Mouse (Mus musculus): Measurements from ENCODE around the gene Gm17387. TPM values are rescaled to one million over a fixed set of nuclear protein-coding genes. Genes with fewer than 3 reads are reported as not detected.
A peak's percentile ranks its signal among the peaks of the same experiment; 100 is the strongest.
"Not testable (repeated sequence)": the region's sequence is repeated elsewhere in the genome, so short reads cannot be mapped to it uniquely, and the experiment has no call there.

The Gm17387 gene
- polyA plus RNA-seq, 1 experiment from 2014 or later = not detected

DNA sequence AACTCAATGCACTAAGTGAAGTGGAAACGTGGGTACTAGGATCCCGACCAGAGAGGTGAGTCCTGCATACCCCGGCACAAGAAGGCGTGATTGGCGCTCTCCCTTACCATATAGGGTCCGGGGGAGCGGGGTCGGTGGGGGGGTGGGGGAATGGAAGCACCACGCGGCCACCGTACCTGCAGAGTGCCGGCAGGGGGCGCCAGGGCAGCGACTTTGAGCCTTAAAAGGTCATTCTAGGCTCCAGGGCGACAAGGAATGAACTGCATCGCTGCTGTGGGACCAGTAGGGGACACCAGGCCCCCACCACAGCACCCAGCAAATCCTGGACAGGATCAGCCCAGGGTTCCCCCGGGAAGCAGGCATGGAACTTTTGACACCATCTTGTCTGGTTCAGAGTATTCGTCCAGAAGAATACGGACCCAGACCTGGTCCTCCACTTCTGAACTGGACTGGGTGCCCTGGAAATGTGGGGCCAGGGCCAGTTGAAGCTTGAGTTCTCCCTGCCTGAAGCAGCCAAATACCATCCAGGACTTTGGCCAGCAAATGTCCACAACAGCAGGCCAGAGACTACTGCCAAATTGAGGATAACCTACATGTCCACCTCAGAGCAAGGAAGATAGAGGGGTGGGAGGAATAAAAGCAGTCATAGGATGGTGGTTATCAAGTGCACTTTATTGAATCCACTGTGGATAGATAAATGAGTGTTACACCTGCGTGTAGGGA lies 19.8 kb upstream of the Gm17387 start:
- Histone ChIP-seq H3K9ac (replicated peaks; ENCODE audit: low read depth, low read length) (0 out of 2 replicates have a peak overlapping the region, but pooled peaks have one; percentile 7), H3K9me3 (ENCODE audit: control insufficient read depth, low read depth, low read length) (no peaks in the 10 kb centered on the region), H3K27me3 (ENCODE audit: control insufficient read depth, insufficient read depth, low read length) (no peaks in the 10 kb centered on the region), H3K36me3 (ENCODE audit: control insufficient read depth, insufficient read depth, low read length) (no peaks in the 10 kb centered on the region), H3K27ac (ENCODE audit: low read length) (peak overlapping the region; percentile 39; the same call in 1 of the 2 replicates), H3K4me2 (replicated peaks; ENCODE audit: low read depth, low read length) (peak overlapping the region; percentile 57), H3K4me3 (ENCODE audit: low read depth, low read length) (peak overlapping the region; percentile 41; the same call in 1 of the 2 replicates), H3K4me1 (ENCODE audit: control insufficient read depth, insufficient read depth, low read length) (peaks cover 18% of the 10 kb centered on the region; the same call in 1 of the 2 replicates)
- 8% methylated on average over 20 of the region's 20 CpGs for WGBS
- peak; percentile 84 for ATAC-seq (ENCODE audit: insufficient number of reproducible peaks, insufficient read depth, low FRiP score, low read depth)

DNA sequence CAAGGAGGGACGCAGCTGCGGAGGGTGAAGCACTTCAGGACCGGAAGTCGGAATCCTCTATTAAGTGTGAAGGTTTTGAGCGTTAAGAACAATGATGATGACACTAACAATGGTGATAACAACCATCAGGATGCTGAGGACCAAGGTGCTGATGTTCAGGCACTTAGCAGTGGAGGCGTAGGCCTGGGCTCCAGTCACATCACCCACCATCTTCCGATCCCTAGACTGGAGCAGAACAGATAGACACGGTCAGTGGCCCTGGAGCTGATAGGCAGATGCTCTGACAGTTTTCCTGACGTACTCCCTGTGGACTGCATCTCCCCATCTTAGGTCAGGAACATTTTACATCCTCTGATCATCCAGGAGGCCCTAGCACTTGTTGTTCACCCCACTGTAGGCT lies 19.3 kb upstream of the Gm17387 start:
- 72% methylated on average over 9 of the region's 9 CpGs for WGBS
- Histone ChIP-seq H3K4me3 (ENCODE audit: low read depth, low read length) (peak overlapping the region; percentile 41), H3K27me3 (ENCODE audit: control insufficient read depth, insufficient read depth, low read length) (no peaks in the 10 kb centered on the region), H3K9ac (replicated peaks; ENCODE audit: low read depth, low read length) (peak overlapping the region; percentile 47; the same call in 1 of the 2 replicates), H3K4me1 (ENCODE audit: control insufficient read depth, insufficient read depth, low read length) (peaks cover 18% of the 10 kb centered on the region; the same call in 1 of the 2 replicates), H3K36me3 (ENCODE audit: control insufficient read depth, insufficient read depth, low read length) (no peaks in the 10 kb centered on the region), H3K27ac (ENCODE audit: low read length) (peak overlapping the region; percentile 62; the same call in 1 of the 2 replicates), H3K9me3 (ENCODE audit: control insufficient read depth, low read depth, low read length) (no peaks in the 10 kb centered on the region), H3K4me2 (replicated peaks; ENCODE audit: low read depth, low read length) (peak overlapping the region; percentile 57)
- no peak for ATAC-seq (ENCODE audit: insufficient number of reproducible peaks, insufficient read depth, low FRiP score, low read depth)

DNA sequence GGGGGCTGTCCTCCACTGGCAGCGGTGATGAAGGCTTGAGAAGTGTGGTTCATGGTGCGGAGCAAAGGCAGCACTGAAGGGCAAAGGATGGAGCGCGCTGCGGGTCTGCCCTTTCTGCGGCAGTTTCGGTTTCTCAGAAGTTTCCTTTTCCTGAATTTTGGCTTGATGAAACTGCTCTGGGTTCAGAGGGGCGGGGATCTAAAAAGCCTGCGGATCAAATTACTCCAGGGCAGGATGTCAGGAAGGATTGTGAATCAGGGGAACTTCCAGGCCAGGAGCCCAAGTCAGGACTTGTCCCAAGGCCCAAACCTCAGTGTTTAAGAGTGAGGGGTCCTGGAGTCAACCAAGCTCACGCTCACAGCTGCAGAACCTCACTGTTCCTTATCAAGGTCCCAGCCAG lies 18.3 kb upstream of the Gm17387 start, which contains the start of gene Ifitm3:
TSS of gene Ifitm3 (minus strand) at position 178 of the 400 bp plus-strand sequence.
- Histone ChIP-seq H3K27me3 (ENCODE audit: control insufficient read depth, insufficient read depth, low read length) (no peaks in the 10 kb centered on the region), H3K9me3 (ENCODE audit: control insufficient read depth, low read depth, low read length) (no peaks in the 10 kb centered on the region), H3K4me2 (replicated peaks; ENCODE audit: low read depth, low read length) (peak within 1 kb of the TSS; percentile 57), H3K36me3 (ENCODE audit: control insufficient read depth, insufficient read depth, low read length) (no peaks in the 10 kb centered on the region), H3K4me1 (ENCODE audit: control insufficient read depth, insufficient read depth, low read length) (peaks cover 18% of the 10 kb centered on the region; the same call in 1 of the 2 replicates), H3K9ac (replicated peaks; ENCODE audit: low read depth, low read length) (peak within 1 kb of the TSS; percentile 47; the same call in 1 of the 2 replicates), H3K27ac (ENCODE audit: low read length) (peak within 1 kb of the TSS; percentile 62), H3K4me3 (ENCODE audit: low read depth, low read length) (peak within 1 kb of the TSS; percentile 41)
- 6% methylated on average over 10 of the region's 10 CpGs for WGBS
- peak; percentile 50; the same call in 1 of the 2 replicates for ATAC-seq (ENCODE audit: insufficient number of reproducible peaks, insufficient read depth, low FRiP score, low read depth)

DNA sequence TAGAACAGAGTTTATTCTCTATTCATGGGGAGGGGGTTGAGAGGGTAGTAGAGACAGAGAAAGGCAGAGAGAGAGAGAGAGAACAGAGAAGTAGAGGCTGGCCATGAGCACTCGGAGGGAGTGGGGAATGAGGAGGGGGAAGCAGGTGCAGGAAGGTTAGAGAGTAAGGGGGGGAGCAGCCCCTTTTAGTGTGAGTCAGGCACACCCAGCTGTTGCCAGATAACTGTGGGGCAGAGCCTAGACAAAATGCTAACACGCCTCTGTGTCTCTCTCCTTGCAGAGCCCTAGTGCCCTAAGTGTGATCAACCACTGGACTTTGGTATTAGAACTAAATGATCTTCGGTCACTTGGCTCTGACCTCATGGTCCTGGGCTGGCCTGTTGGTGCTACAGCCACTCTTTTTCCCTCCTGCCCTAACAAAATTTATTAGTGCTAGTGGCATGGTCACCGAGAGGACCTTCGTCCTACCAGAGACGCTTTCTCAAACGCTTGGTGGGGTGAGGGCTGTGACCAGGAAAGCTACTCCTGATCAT lies 17.6 kb upstream of the Gm17387 start:
- Histone ChIP-seq H3K36me3 (ENCODE audit: control insufficient read depth, insufficient read depth, low read length) (no peaks in the 10 kb centered on the region), H3K9ac (replicated peaks; ENCODE audit: low read depth, low read length) (no peak overlapping the region), H3K27me3 (ENCODE audit: control insufficient read depth, insufficient read depth, low read length) (no peaks in the 10 kb centered on the region), H3K4me1 (ENCODE audit: control insufficient read depth, insufficient read depth, low read length) (peaks cover 18% of the 10 kb centered on the region; the same call in 1 of the 2 replicates), H3K9me3 (ENCODE audit: control insufficient read depth, low read depth, low read length) (no peaks in the 10 kb centered on the region), H3K27ac (ENCODE audit: low read length) (peak overlapping the region; percentile 62), H3K4me3 (ENCODE audit: low read depth, low read length) (no peak overlapping the region), H3K4me2 (replicated peaks; ENCODE audit: low read depth, low read length) (peak overlapping the region; percentile 57)
- WGBS = 84% methylated on average over 7 of the region's 7 CpGs
- ATAC-seq (ENCODE audit: insufficient number of reproducible peaks, insufficient read depth, low FRiP score, low read depth) = no peak

DNA sequence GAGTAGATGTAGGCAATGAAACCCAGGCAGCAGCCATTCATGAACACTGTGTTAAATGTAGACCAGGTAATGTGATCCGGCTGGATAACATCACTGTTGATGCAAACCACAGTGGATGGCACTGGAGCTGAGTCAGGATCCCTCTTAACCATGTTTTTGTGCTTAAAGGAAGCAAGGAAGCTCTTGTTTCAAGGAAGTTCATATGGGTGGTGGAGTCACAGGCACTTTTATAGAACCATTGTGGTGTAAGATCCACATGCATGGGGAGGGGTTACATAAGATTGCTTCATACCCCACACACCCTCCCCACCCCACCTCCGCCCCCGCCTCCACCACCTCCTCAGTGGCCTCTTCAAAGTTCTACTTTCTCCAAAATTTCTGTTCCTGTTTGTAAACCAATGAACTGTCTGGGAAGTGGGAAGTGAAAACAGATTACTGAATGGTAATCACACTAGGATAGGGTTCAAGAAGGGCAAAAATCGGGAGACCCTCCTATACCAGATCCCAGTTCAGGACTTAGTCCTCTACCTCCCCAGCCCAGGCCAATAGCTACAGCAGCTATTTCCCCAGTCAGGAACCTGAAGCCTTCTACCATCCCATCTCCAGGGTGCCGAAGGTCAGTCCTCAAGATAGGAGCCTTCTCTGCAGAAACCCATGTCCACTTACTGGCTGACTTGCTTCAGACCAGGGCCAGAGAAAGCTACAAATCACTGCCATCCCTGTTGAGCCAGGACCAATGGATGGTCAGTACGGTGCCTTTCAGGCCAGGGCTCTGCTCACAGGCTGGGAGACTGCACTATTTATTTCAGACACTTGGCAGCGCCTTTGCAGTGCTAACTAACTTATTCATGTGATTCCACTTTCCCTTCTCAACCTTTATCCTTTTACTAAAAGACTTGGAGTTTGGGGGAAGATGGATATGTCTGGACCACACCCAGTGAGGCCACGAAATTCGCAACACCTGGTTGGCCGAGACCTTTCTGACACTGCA lies 11.9 kb upstream of the Gm17387 start:
- Histone ChIP-seq H3K9ac (replicated peaks; ENCODE audit: low read depth, low read length) (no peak overlapping the region), H3K4me2 (replicated peaks; ENCODE audit: low read depth, low read length) (no peak overlapping the region), H3K9me3 (ENCODE audit: control insufficient read depth, low read depth, low read length) (no peaks in the 10 kb centered on the region), H3K27ac (ENCODE audit: low read length) (no peak overlapping the region), H3K27me3 (ENCODE audit: control insufficient read depth, insufficient read depth, low read length) (no peaks in the 10 kb centered on the region), H3K4me3 (ENCODE audit: low read depth, low read length) (no peak overlapping the region), H3K36me3 (ENCODE audit: control insufficient read depth, insufficient read depth, low read length) (no peaks in the 10 kb centered on the region), H3K4me1 (ENCODE audit: control insufficient read depth, insufficient read depth, low read length) (no peaks in the 10 kb centered on the region)
- ATAC-seq (ENCODE audit: insufficient number of reproducible peaks, insufficient read depth, low FRiP score, low read depth) = no peak
- WGBS = 83% methylated on average over 10 of the region's 10 CpGs

DNA sequence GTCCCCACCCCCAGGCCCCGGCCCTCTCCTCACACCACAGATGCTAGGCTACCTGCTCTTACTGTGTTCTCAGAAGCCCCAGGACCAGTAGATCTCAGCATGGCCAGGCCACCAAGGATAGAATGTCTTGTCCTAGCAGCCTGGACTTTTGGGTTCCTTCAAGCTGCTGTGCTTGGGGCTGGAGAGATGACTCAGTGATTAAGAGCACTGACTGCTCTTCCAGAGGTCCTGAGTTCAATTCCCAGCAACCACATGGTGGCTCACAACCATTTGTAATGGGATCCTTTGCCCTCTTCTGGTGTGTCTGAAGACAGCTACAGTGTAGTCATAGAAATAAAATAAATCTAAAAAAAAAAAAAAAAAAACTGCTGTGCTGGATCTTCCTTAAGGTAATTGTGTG lies 11.1 kb upstream of the Gm17387 start, which contains the start of gene Ifitm6:
TSS of gene Ifitm6 (minus strand) at position 101 of the 400 bp plus-strand sequence.
- not testable (repeated sequence) for H3K4me1 ChIP-seq (ENCODE audit: control insufficient read depth, insufficient read depth, low read length); H3K27ac ChIP-seq (ENCODE audit: low read length); H3K9me3 ChIP-seq (ENCODE audit: control insufficient read depth, low read depth, low read length); H3K36me3 ChIP-seq (ENCODE audit: control insufficient read depth, insufficient read depth, low read length); H3K4me2 ChIP-seq (replicated peaks; ENCODE audit: low read depth, low read length); H3K27me3 ChIP-seq (ENCODE audit: control insufficient read depth, insufficient read depth, low read length); H3K9ac ChIP-seq (replicated peaks; ENCODE audit: low read depth, low read length); H3K4me3 ChIP-seq (ENCODE audit: low read depth, low read length); ATAC-seq (ENCODE audit: insufficient number of reproducible peaks, insufficient read depth, low FRiP score, low read depth)
- WGBS = 74% methylated on average over 1 of the region's 1 CpGs

DNA sequence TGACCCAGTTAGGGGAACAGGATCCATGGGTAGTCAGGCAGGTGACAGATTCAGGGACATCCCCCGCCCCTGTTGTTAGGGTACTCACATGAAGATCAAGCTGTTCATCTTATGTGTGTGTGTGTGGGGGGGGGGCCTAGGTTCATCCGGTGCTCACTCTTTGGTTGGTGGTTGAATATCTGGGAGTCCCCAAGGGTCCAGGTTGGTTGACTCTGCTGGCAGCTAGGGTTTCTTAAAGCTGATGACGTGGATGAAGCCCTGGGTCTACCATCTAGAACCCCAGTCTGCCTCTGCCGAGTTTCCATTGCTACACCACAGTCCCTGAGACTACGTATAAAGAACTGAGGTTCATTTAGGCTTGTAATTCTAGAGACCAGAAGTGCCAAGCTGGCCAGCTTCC lies 9.9 kb upstream of the Gm17387 start:
- no peak overlapping the region for H3K27ac ChIP-seq (ENCODE audit: low read length)
- ATAC-seq (ENCODE audit: insufficient number of reproducible peaks, insufficient read depth, low FRiP score, low read depth) = no peak
- H3K9me3 ChIP-seq (ENCODE audit: control insufficient read depth, low read depth, low read length) = no peaks in the 10 kb centered on the region
- no peak overlapping the region for H3K4me2 ChIP-seq (replicated peaks; ENCODE audit: low read depth, low read length)
- H3K27me3 ChIP-seq (ENCODE audit: control insufficient read depth, insufficient read depth, low read length) = no peaks in the 10 kb centered on the region
- H3K4me1 ChIP-seq (ENCODE audit: control insufficient read depth, insufficient read depth, low read length) = no peaks in the 10 kb centered on the region
- H3K4me3 ChIP-seq (ENCODE audit: low read depth, low read length) = no peak overlapping the region
- no peak overlapping the region for H3K9ac ChIP-seq (replicated peaks; ENCODE audit: low read depth, low read length)
- no peaks in the 10 kb centered on the region for H3K36me3 ChIP-seq (ENCODE audit: control insufficient read depth, insufficient read depth, low read length)
- 95% methylated on average over 5 of the region's 5 CpGs for WGBS

All from stomach, embryonic 14.5 days (tissue).